Mouse (Mus musculus): ENCODE measurements around the gene Zscan21. TPM values are rescaled to one million over a fixed set of nuclear protein-coding genes. Genes with fewer than 3 reads are reported as not detected.
A peak's percentile ranks its signal among the peaks of the same experiment; 100 is the strongest.

Gene Zscan21
- 31.2 and 45.8 TPM in 2 replicates for polyA plus RNA-seq (2015; fragmentation: Nextera tagmentation; extraction: Ambion mirVana)

- Histone ChIP-seq H3K36me3 (peaks cover 15% of the 10 kb centered on the region), H3K9me3 (replicated peaks) (no peaks in the 10 kb centered on the region), H3K4me1 (replicated peaks) (peaks cover 20% of the 10 kb centered on the region), H3K4me3 (peak within 1 kb of the TSS; percentile 76), H3K27ac (peak within 1 kb of the TSS; percentile 95), H3K9ac (peak within 1 kb of the TSS; percentile 83), H3K4me2 (peak within 1 kb of the TSS; percentile 69), H3K27me3 (no peaks in the 10 kb centered on the region)
- peak; percentile 96 for ATAC-seq (replicated peaks; ENCODE audit: insufficient number of reproducible peaks, insufficient read depth, low FRiP score, low read depth)
- WGBS: 6% methylated on average over 38 of the region's 38 CpGs
Measured at GRCm38 (mm10) chr5:138116255-138117198, at the start of gene Zscan21. TSS of gene Zscan21 (plus strand) at chr5:138116903.

GRCm38 (mm10) chr5:138073803-138074202 lies 42.9 kb upstream of the Zscan21 start:
- Histone ChIP-seq H3K4me1 (replicated peaks) (no peaks in the 10 kb centered on the region), H3K4me3 (no peak overlapping the region), H3K9ac (no peak overlapping the region), H3K27ac (no peak overlapping the region), H3K36me3 (no peaks in the 10 kb centered on the region), H3K27me3 (no peaks in the 10 kb centered on the region), H3K4me2 (no peak overlapping the region), H3K9me3 (replicated peaks) (no peaks in the 10 kb centered on the region)
- no peak for ATAC-seq (replicated peaks; ENCODE audit: insufficient number of reproducible peaks, insufficient read depth, low FRiP score, low read depth)
- 87% methylated on average over 4 of the region's 4 CpGs for WGBS

- no peak overlapping the region for H3K4me2 ChIP-seq
Measured at GRCm38 (mm10) chr5:138075684-138076083, 41.0 kb upstream of the Zscan21 start.

GRCm38 (mm10) chr5:138076148-138076547 lies 40.6 kb upstream of the Zscan21 start:
- no peak for ATAC-seq (replicated peaks; ENCODE audit: insufficient number of reproducible peaks, insufficient read depth, low FRiP score, low read depth)
- H3K9ac ChIP-seq: no peak overlapping the region
- no peak overlapping the region for H3K4me3 ChIP-seq
- no peak overlapping the region for H3K27ac ChIP-seq
- H3K9me3 ChIP-seq (replicated peaks): no peaks in the 10 kb centered on the region
- H3K4me1 ChIP-seq (replicated peaks): no peaks in the 10 kb centered on the region
- no peaks in the 10 kb centered on the region for H3K27me3 ChIP-seq
- no peak overlapping the region for H3K4me2 ChIP-seq
- no peaks in the 10 kb centered on the region for H3K36me3 ChIP-seq
- 47% methylated on average over 2 of the region's 2 CpGs for WGBS

More at GRCm38 (mm10) chr5:138075684-138076083, 41.0 kb upstream of the Zscan21 start:
- H3K4me1 ChIP-seq (replicated peaks): no peaks in the 10 kb centered on the region
- H3K36me3 ChIP-seq: no peaks in the 10 kb centered on the region
- ATAC-seq (replicated peaks; ENCODE audit: insufficient number of reproducible peaks, insufficient read depth, low FRiP score, low read depth): no peak
- WGBS: 59% methylated on average over 3 of the region's 3 CpGs
- no peaks in the 10 kb centered on the region for H3K9me3 ChIP-seq (replicated peaks)
- no peak overlapping the region for H3K9ac ChIP-seq
- H3K27ac ChIP-seq: no peak overlapping the region
- H3K27me3 ChIP-seq: no peaks in the 10 kb centered on the region
- H3K4me3 ChIP-seq: no peak overlapping the region

GRCm38 (mm10) chr5:138080456-138080855 lies 36.2 kb upstream of the Zscan21 start:
- no peaks in the 10 kb centered on the region for H3K36me3 ChIP-seq
- H3K4me2 ChIP-seq: no peak overlapping the region
- no peak overlapping the region for H3K27ac ChIP-seq
- H3K4me1 ChIP-seq (replicated peaks): no peaks in the 10 kb centered on the region
- 73% methylated on average over 5 of the region's 5 CpGs for WGBS
- H3K27me3 ChIP-seq: no peaks in the 10 kb centered on the region
- no peak overlapping the region for H3K4me3 ChIP-seq
- no peak for ATAC-seq (replicated peaks; ENCODE audit: insufficient number of reproducible peaks, insufficient read depth, low FRiP score, low read depth)
- H3K9ac ChIP-seq: no peak overlapping the region
- H3K9me3 ChIP-seq (replicated peaks): no peaks in the 10 kb centered on the region

GRCm38 (mm10) chr5:138081446-138081845 lies 35.3 kb upstream of the Zscan21 start:
- no peaks in the 10 kb centered on the region for H3K27me3 ChIP-seq
- no peak for ATAC-seq (replicated peaks; ENCODE audit: insufficient number of reproducible peaks, insufficient read depth, low FRiP score, low read depth)
- peaks cover 5% of the 10 kb centered on the region for H3K4me1 ChIP-seq (replicated peaks)
- H3K4me3 ChIP-seq: no peak overlapping the region
- WGBS: 84% methylated on average over 9 of the region's 9 CpGs
- H3K36me3 ChIP-seq: no peaks in the 10 kb centered on the region
- H3K9ac ChIP-seq: no peak overlapping the region
- no peak overlapping the region for H3K4me2 ChIP-seq
- no peak overlapping the region for H3K27ac ChIP-seq
- H3K9me3 ChIP-seq (replicated peaks): no peaks in the 10 kb centered on the region

- H3K27ac ChIP-seq: no peak overlapping the region
- no peak for ATAC-seq (replicated peaks; ENCODE audit: insufficient number of reproducible peaks, insufficient read depth, low FRiP score, low read depth)
- no peaks in the 10 kb centered on the region for H3K9me3 ChIP-seq (replicated peaks)
- WGBS: 66% methylated on average over 2 of the region's 2 CpGs
- no peaks in the 10 kb centered on the region for H3K36me3 ChIP-seq
- no peak overlapping the region for H3K4me2 ChIP-seq
- no peak overlapping the region for H3K9ac ChIP-seq
- no peak overlapping the region for H3K4me3 ChIP-seq
- H3K4me1 ChIP-seq (replicated peaks): peaks cover 7% of the 10 kb centered on the region
- H3K27me3 ChIP-seq: no peaks in the 10 kb centered on the region
Measured at GRCm38 (mm10) chr5:138083318-138083900, 33.3 kb upstream of the Zscan21 start.

GRCm38 (mm10) chr5:138083936-138084335 lies 32.8 kb upstream of the Zscan21 start:
- WGBS: 91% methylated on average over 2 of the region's 2 CpGs
- no peaks in the 10 kb centered on the region for H3K27me3 ChIP-seq
- no peak overlapping the region for H3K4me2 ChIP-seq
- no peak overlapping the region for H3K27ac ChIP-seq
- H3K36me3 ChIP-seq: no peaks in the 10 kb centered on the region
- no peak overlapping the region for H3K9ac ChIP-seq
- H3K9me3 ChIP-seq (replicated peaks): no peaks in the 10 kb centered on the region
- H3K4me1 ChIP-seq (replicated peaks): peaks cover 7% of the 10 kb centered on the region
- no peak for ATAC-seq (replicated peaks; ENCODE audit: insufficient number of reproducible peaks, insufficient read depth, low FRiP score, low read depth)
- H3K4me3 ChIP-seq: no peak overlapping the region

GRCm38 (mm10) chr5:138084507-138084906 lies 32.2 kb upstream of the Zscan21 start:
- H3K27ac ChIP-seq: no peak overlapping the region

GRCm38 (mm10) chr5:138084996-138085395 lies 31.7 kb upstream of the Zscan21 start, which contains the start of gene Zkscan1:
TSS of gene Zkscan1 (plus strand) at chr5:138085084.
- H3K36me3 ChIP-seq: no peaks in the 10 kb centered on the region
- ATAC-seq (replicated peaks; ENCODE audit: insufficient number of reproducible peaks, insufficient read depth, low FRiP score, low read depth): peak; percentile 72
- under 1% methylated on average over 27 of the region's 27 CpGs for WGBS
- H3K4me3 ChIP-seq: peak within 1 kb of the TSS; percentile 100
- H3K27me3 ChIP-seq: no peaks in the 10 kb centered on the region
- peak within 1 kb of the TSS; percentile 87 for H3K27ac ChIP-seq
- H3K4me2 ChIP-seq: peak within 1 kb of the TSS; percentile 73
- H3K9ac ChIP-seq: peak within 1 kb of the TSS; percentile 99
- peaks cover 7% of the 10 kb centered on the region for H3K4me1 ChIP-seq (replicated peaks)
- H3K9me3 ChIP-seq (replicated peaks): no peaks in the 10 kb centered on the region

More at GRCm38 (mm10) chr5:138084507-138084906, 32.2 kb upstream of the Zscan21 start:
- Histone ChIP-seq H3K9ac (no peak overlapping the region), H3K4me2 (peak overlapping the region; percentile 73), H3K4me3 (peak overlapping the region; percentile 100), H3K27me3 (no peaks in the 10 kb centered on the region), H3K9me3 (replicated peaks) (no peaks in the 10 kb centered on the region), H3K4me1 (replicated peaks) (peaks cover 7% of the 10 kb centered on the region), H3K36me3 (no peaks in the 10 kb centered on the region)
- no peak for ATAC-seq (replicated peaks; ENCODE audit: insufficient number of reproducible peaks, insufficient read depth, low FRiP score, low read depth)
- WGBS: 40% methylated on average over 2 of the region's 2 CpGs

- Histone ChIP-seq H3K4me1 (replicated peaks) (peaks cover 7% of the 10 kb centered on the region), H3K4me2 (peak overlapping the region; percentile 73), H3K4me3 (peak overlapping the region; percentile 100), H3K9ac (peak overlapping the region; percentile 99), H3K27me3 (no peaks in the 10 kb centered on the region), H3K36me3 (no peaks in the 10 kb centered on the region), H3K9me3 (replicated peaks) (no peaks in the 10 kb centered on the region), H3K27ac (peak overlapping the region; percentile 87)
- WGBS: under 1% methylated on average over 18 of the region's 18 CpGs
- no peak for ATAC-seq (replicated peaks; ENCODE audit: insufficient number of reproducible peaks, insufficient read depth, low FRiP score, low read depth)
Measured at GRCm38 (mm10) chr5:138085421-138085911, 31.2 kb upstream of the Zscan21 start.

Data from heart, embryonic 15.5 days (tissue).